Mouse (Mus musculus): Measurements from ENCODE around the gene Slc6a1. TPM values are rescaled to one million over a fixed set of nuclear protein-coding genes. Genes with fewer than 3 reads are reported as not detected.

Gene Slc6a1
- polyA plus RNA-seq, 1 experiment from 2014 or later, result not detected

DNA sequence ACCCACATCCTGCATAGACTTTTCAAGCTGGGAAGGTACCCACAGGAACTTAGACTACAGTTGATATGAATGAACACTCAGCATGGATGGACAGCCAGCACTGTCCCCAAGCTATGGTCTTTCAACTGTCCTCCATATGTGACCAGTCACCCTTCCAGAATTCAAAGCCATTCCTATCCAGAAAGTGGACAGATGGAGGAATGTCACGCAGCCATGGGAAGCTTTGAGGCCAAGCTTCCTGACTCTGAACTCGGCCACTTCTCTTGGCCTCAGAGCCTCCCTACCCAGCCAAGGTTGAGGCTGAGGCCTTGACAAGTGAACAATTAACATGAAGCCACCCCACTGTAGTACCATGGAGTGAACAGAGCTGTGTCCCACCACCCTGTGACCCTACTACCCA lies 12.8 kb upstream of the Slc6a1 start:
- no peak for ATAC-seq
- WGBS (ENCODE audit: insufficient replicate concordance), result 47% methylated on average over 2 of the region's 2 CpGs
- no peak overlapping the region for H3K4me2 ChIP-seq
- no peaks in the 10 kb centered on the region for H3K4me1 ChIP-seq
- H3K36me3 ChIP-seq, result no peaks in the 10 kb centered on the region
- H3K4me3 ChIP-seq, result no peak overlapping the region
- no peak overlapping the region for H3K27ac ChIP-seq
- H3K9me3 ChIP-seq (replicated peaks), result no peaks in the 10 kb centered on the region
- no peak overlapping the region for H3K9ac ChIP-seq
- H3K27me3 ChIP-seq (replicated peaks), result peaks cover 23% of the 10 kb centered on the region

DNA sequence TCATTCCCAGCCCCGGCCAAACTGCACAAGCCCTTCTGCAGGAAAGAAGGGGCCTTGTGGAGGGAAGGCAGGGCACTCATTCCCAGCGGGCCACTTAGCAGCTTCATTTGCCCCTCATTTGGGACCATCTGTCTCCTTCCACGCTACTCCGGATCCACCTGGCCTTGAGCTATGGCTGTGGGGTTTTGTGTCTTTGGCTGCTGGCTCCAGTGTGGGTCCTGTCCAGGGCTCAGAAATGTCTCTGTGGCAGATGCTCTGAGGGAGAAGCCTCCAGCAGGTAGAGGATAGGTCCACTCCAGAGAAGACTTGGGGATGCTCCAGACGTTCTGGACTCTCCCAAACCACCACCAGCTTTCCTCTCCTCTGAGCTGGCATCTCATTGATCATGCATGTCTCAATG lies 11.6 kb upstream of the Slc6a1 start:
- no peaks in the 10 kb centered on the region for H3K36me3 ChIP-seq
- H3K4me1 ChIP-seq, result no peaks in the 10 kb centered on the region
- 35% methylated on average over 5 of the region's 5 CpGs for WGBS (ENCODE audit: insufficient replicate concordance)
- H3K9me3 ChIP-seq (replicated peaks), result no peaks in the 10 kb centered on the region
- H3K27me3 ChIP-seq (replicated peaks), result peaks cover 31% of the 10 kb centered on the region
- H3K4me3 ChIP-seq, result no peak overlapping the region
- no peak overlapping the region for H3K9ac ChIP-seq
- H3K27ac ChIP-seq, result no peak overlapping the region
- no peak for ATAC-seq
- H3K4me2 ChIP-seq, result no peak overlapping the region

DNA sequence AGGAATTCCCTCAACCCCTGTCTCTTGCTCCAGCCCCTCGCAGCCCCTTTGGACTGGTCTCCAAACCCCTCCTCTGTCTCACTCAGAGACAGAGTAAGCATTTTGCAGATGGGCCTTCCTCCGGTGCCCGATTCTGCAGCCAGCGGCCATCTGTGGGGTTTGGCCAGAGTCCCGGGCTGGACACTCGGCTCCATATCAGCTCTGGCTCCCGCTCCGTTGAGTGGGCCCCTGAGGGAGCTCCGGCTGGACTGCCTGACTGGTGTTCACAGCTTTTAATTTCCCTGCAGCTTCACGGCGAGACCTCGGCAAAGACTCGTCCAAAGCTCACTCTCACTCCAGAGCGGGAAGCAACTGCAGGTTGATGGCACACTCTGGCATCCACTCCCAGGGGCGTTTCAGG lies 10.2 kb upstream of the Slc6a1 start:
- Histone ChIP-seq H3K27ac (no peak overlapping the region), H3K4me3 (no peak overlapping the region), H3K9me3 (replicated peaks) (no peaks in the 10 kb centered on the region), H3K4me1 (no peaks in the 10 kb centered on the region), H3K4me2 (no peak overlapping the region), H3K36me3 (no peaks in the 10 kb centered on the region), H3K27me3 (replicated peaks) (peaks cover 41% of the 10 kb centered on the region), H3K9ac (no peak overlapping the region)
- 67% methylated on average over 15 of the region's 15 CpGs for WGBS (ENCODE audit: insufficient replicate concordance)
- no peak for ATAC-seq

- H3K27me3 ChIP-seq (replicated peaks), result peaks cover 41% of the 10 kb centered on the region
- ATAC-seq, result no peak
Measured at GRCm38 (mm10) chr6:114273997-114274728, 8.3 kb upstream of the Slc6a1 start.

DNA sequence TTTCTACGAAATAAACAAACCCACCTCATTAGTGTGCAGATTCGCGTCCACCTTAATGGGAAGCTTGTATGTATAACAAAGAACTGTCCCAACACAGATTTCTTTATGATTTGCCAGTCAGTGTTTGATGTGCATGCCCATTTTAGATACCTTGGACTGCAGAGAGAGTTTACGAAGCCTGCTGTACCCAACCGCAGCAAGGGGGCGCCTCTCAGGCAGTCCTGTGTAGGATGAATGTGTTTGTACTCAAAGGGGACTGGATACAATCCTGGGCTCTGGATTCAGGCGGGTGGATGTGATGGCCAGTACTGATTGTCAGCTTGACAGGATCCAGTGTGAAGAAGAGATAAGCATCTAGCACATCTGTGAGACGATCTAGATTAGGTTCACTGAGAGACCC lies 6.6 kb upstream of the Slc6a1 start:
- no peaks in the 10 kb centered on the region for H3K4me1 ChIP-seq
- H3K4me2 ChIP-seq, result no peak overlapping the region
- H3K27ac ChIP-seq, result no peak overlapping the region
- no peaks in the 10 kb centered on the region for H3K36me3 ChIP-seq
- no peaks in the 10 kb centered on the region for H3K9me3 ChIP-seq (replicated peaks)
- no peak overlapping the region for H3K4me3 ChIP-seq
- H3K9ac ChIP-seq, result no peak overlapping the region
- peaks cover 55% of the 10 kb centered on the region for H3K27me3 ChIP-seq (replicated peaks)
- 48% methylated on average over 8 of the region's 8 CpGs for WGBS (ENCODE audit: insufficient replicate concordance)
- ATAC-seq, result no peak

More at GRCm38 (mm10) chr6:114273997-114274728, 8.3 kb upstream of the Slc6a1 start:
- no peaks in the 10 kb centered on the region for H3K4me1 ChIP-seq
- H3K4me2 ChIP-seq, result no peak overlapping the region
- H3K36me3 ChIP-seq, result no peaks in the 10 kb centered on the region
- no peak overlapping the region for H3K4me3 ChIP-seq
- H3K27ac ChIP-seq, result no peak overlapping the region
- H3K9me3 ChIP-seq (replicated peaks), result no peaks in the 10 kb centered on the region
- 49% methylated on average over 14 of the region's 14 CpGs for WGBS (ENCODE audit: insufficient replicate concordance)
- H3K9ac ChIP-seq, result no peak overlapping the region

DNA sequence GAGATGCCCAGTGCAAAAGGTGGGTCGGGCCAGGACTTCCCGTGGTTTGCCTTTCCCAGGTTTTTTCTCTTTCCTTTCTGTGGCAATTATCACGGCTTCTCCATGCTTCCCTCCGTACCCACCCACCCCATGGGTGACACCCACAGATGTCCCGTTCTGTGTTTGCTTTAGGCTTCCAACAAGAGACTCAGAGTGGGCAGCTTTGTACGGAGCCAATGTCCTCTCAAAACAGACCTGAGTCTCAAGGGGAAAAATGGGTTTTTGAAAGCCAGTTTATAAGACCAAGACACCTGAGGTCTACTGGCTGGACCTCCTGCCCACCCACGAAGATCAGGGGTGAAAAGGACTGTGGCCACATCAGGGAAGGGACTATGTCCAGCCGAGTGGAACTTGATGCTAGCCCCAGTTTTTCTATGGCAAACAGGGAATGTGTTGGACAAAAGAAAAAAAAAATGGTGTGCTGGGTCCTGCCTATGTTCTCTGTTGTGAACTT lies 889 bp downstream of the Slc6a1 start:
- Histone ChIP-seq H3K9ac (no peak overlapping the region), H3K9me3 (replicated peaks) (no peaks in the 10 kb centered on the region), H3K36me3 (no peaks in the 10 kb centered on the region), H3K4me3 (no peak overlapping the region), H3K4me1 (0 out of 2 replicates have a peak, but pooled peaks cover 4% of the 10 kb centered on the region), H3K4me2 (no peak overlapping the region), H3K27ac (no peak overlapping the region), H3K27me3 (replicated peaks) (peaks cover 88% of the 10 kb centered on the region)
- WGBS (ENCODE audit: insufficient replicate concordance), result 24% methylated on average over 8 of the region's 8 CpGs
- no peak for ATAC-seq

- Histone ChIP-seq H3K4me1 (0 out of 2 replicates have a peak, but pooled peaks cover 4% of the 10 kb centered on the region), H3K9me3 (replicated peaks) (no peaks in the 10 kb centered on the region), H3K9ac (no peak overlapping the region), H3K36me3 (no peaks in the 10 kb centered on the region), H3K4me2 (no peak overlapping the region), H3K4me3 (no peak overlapping the region), H3K27me3 (replicated peaks) (peaks cover 94% of the 10 kb centered on the region), H3K27ac (no peak overlapping the region)
- no peak for ATAC-seq
- WGBS (ENCODE audit: insufficient replicate concordance), result 45% methylated on average over 10 of the region's 10 CpGs
Measured at GRCm38 (mm10) chr6:114283927-114284703, 1.7 kb downstream of the Slc6a1 start.

- H3K9me3 ChIP-seq (replicated peaks), result no peaks in the 10 kb centered on the region
- no peaks in the 10 kb centered on the region for H3K36me3 ChIP-seq
- no peak overlapping the region for H3K4me2 ChIP-seq
- no peak overlapping the region for H3K4me3 ChIP-seq
- no peak overlapping the region for H3K27ac ChIP-seq
- H3K4me1 ChIP-seq, result 0 out of 2 replicates have a peak, but pooled peaks cover 4% of the 10 kb centered on the region
- no peak for ATAC-seq
- peaks cover 87% of the 10 kb centered on the region for H3K27me3 ChIP-seq (replicated peaks)
- H3K9ac ChIP-seq, result no peak overlapping the region
- WGBS (ENCODE audit: insufficient replicate concordance), result 22% methylated on average over 4 of the region's 4 CpGs
Measured at GRCm38 (mm10) chr6:114285424-114285823, 3.0 kb downstream of the Slc6a1 start.

DNA sequence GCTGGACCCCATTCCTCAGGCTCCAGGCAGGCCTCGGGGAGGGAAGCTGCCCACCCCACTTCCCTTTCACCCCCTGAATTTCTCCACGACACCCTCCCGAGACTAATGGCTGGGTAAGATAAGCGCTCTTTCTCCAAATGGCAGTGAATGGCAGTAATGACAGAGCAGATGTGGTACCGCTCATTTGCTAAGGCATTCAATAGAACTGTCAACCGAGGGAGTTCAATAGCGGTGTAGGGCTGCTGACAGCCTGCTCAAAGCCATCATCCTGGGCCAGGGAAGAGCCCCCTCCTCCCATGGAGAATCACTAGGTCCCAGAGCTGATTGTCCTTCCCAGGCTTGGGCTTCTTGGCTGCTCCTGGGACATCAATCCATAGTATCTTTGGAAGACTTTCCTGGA lies 6.7 kb downstream of the Slc6a1 start:
- Histone ChIP-seq H3K4me1 (no peaks in the 10 kb centered on the region), H3K36me3 (no peaks in the 10 kb centered on the region), H3K9ac (no peak overlapping the region), H3K4me3 (no peak overlapping the region), H3K4me2 (no peak overlapping the region), H3K27ac (no peak overlapping the region), H3K27me3 (replicated peaks) (peaks cover 62% of the 10 kb centered on the region), H3K9me3 (replicated peaks) (no peaks in the 10 kb centered on the region)
- no peak for ATAC-seq
- WGBS (ENCODE audit: insufficient replicate concordance), result 16% methylated on average over 7 of the region's 7 CpGs

- Histone ChIP-seq H3K4me3 (no peak overlapping the region), H3K4me1 (no peaks in the 10 kb centered on the region), H3K27ac (no peak overlapping the region), H3K9ac (no peak overlapping the region), H3K9me3 (replicated peaks) (no peaks in the 10 kb centered on the region), H3K27me3 (replicated peaks) (peaks cover 51% of the 10 kb centered on the region), H3K36me3 (no peaks in the 10 kb centered on the region), H3K4me2 (no peak overlapping the region)
- WGBS (ENCODE audit: insufficient replicate concordance), result 42% methylated on average over 8 of the region's 8 CpGs
- ATAC-seq, result no peak
Measured at GRCm38 (mm10) chr6:114290184-114290583, 7.7 kb downstream of the Slc6a1 start.

DNA sequence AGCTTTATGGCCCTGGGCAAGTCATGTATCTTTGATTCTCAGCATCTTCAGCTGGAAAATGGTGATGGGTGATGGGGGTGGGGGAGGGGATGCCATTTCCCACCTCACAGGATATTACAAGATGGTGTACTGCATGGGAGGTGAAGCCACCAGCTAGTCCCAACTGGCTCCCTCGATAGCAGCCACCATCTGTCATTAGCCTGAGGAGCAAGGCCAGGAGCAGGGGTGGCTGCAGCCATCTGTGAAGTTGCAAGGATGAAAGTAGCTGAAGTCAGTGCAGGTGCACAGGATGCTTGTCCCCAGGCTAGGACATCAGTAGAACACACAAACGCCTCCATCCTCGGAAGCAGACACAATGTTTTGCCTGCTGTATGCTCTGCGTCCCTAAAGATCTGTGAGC lies 8.5 kb downstream of the Slc6a1 start:
- Histone ChIP-seq H3K27ac (no peak overlapping the region), H3K36me3 (no peaks in the 10 kb centered on the region), H3K9me3 (replicated peaks) (no peaks in the 10 kb centered on the region), H3K4me1 (no peaks in the 10 kb centered on the region), H3K27me3 (replicated peaks) (peaks cover 44% of the 10 kb centered on the region), H3K9ac (no peak overlapping the region), H3K4me2 (no peak overlapping the region), H3K4me3 (no peak overlapping the region)
- no peak for ATAC-seq
- WGBS (ENCODE audit: insufficient replicate concordance), result 59% methylated on average over 4 of the region's 4 CpGs

- 30% methylated on average over 5 of the region's 5 CpGs for WGBS (ENCODE audit: insufficient replicate concordance)
- no peak overlapping the region for H3K4me3 ChIP-seq
- H3K27me3 ChIP-seq (replicated peaks), result peaks cover 39% of the 10 kb centered on the region
- H3K9me3 ChIP-seq (replicated peaks), result no peaks in the 10 kb centered on the region
- no peak for ATAC-seq
- no peaks in the 10 kb centered on the region for H3K36me3 ChIP-seq
- no peaks in the 10 kb centered on the region for H3K4me1 ChIP-seq
- H3K9ac ChIP-seq, result no peak overlapping the region
- no peak overlapping the region for H3K4me2 ChIP-seq
- no peak overlapping the region for H3K27ac ChIP-seq
Measured at GRCm38 (mm10) chr6:114291396-114291795, 9.0 kb downstream of the Slc6a1 start.
